ENCODE assay signal across 8 mouse cellular contexts in the genomic region with DNA sequence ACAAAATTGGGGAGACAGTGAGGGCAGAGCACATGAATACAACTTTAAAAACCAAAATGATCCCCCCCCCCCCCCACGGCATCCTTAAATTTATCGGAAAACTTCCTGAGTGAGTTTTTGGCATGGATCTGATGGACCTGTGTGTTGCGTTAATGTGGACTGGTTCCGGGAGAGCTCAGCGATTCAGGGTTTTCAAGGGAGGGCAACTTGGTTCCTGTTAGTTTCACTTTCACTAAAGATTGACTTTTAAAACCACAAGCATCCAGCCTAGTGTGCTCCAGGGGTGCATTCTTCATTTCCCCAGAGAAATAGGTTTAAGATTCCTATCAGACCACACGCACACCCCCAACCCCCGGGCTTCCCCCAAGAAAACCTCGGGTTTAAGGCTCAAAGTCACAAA. TPM values are rescaled to one million over a fixed set of nuclear protein-coding genes. Genes with fewer than 3 reads are reported as not detected.
DNase-seq lines count a peak whose midpoint lies in the region; ATAC-seq and TF ChIP-seq lines count a peak whose summit lies in the region.

No protein-coding gene starts in this region.

- H3K4me3 ChIP-seq in embryonic fibroblast, embryonic 13.5 days (ENCODE audit: insufficient read depth, low read length), result peak overlapping the region; percentile 51
- peak overlapping the region; percentile 89 for H3K4me3 ChIP-seq in lung, adult 2 months (replicated peaks; ENCODE audit: extremely low read depth, low read depth, low read length)

- H3K27ac ChIP-seq in embryonic fibroblast, embryonic 13.5 days (ENCODE audit: insufficient read depth, low read length), result peak overlapping the region; percentile 66

- no peak for TF ChIP-seq POLR2A in embryonic fibroblast, embryonic 13.5 days (IDR thresholded peaks at IDR 0.05; ENCODE audit: low read depth, low read length)
- no peak for TF ChIP-seq POLR2A in lung, adult 2 months (IDR thresholded peaks at IDR 0.05; ENCODE audit: borderline replicate concordance, extremely low read depth, low read depth, low read length)

- H3K4me1 ChIP-seq in embryonic fibroblast, embryonic 13.5 days (ENCODE audit: control insufficient read depth, insufficient read depth, low read length), result no peaks in the 10 kb centered on the region
- H3K4me1 ChIP-seq in lung, adult 2 months (ENCODE audit: control insufficient read depth, insufficient read depth, low read length), result peaks cover 2% of the 10 kb centered on the region; the same call in 1 of the 2 replicates

- WGBS in lung, adult 2 months, result 6% methylated on average over 8 of the region's 8 CpGs

- ATAC-seq in inflammation-experienced regulatory T-cells, adult 6 months, result peak; percentile 77

- DNase-seq in kidney, adult 11 months, result peak; percentile 44
- DNase-seq in kidney, postnatal 10 days, result no peak
- peak; percentile 36 for DNase-seq in lung, adult 2 months
- DNase-seq in splenic B cell, adult 2 months (ENCODE audit: low read depth, low spot score), result peak; percentile 63
- no peak for DNase-seq in urinary bladder, postnatal 25 days (ENCODE audit: low spot score)
- DNase-seq in cerebellum, adult 18-20 months, result no peak

- TF ChIP-seq CTCF in embryonic fibroblast, embryonic 13.5 days (IDR thresholded peaks at IDR 0.05; ENCODE audit: borderline replicate concordance, insufficient read depth, low read length), result no peak
- no peak for TF ChIP-seq CTCF in lung, adult 2 months (IDR thresholded peaks at IDR 0.05; ENCODE audit: insufficient read depth, low read length)

- no peaks in the 10 kb centered on the region for H3K27me3 ChIP-seq in splenic B cell, adult 2 months (ENCODE audit: control insufficient read depth, insufficient read depth, low read length, poor library complexity, severe bottlenecking)

- no peaks in the 10 kb centered on the region for H3K36me3 ChIP-seq in splenic B cell, adult 2 months (ENCODE audit: control insufficient read depth, insufficient read depth, low read length, poor library complexity, severe bottlenecking)

RNA-seq across cellular contexts. Expression of gene Amigo2, which starts 1.2 kb away (rescaled TPM):
- 1.4 and 2.7 TPM in 2 replicates for polyA plus RNA-seq in embryonic fibroblast, embryonic 13.5 days (2011; ENCODE audit: insufficient read length, low read depth, missing spikeins)
- 1 to 10 TPM in 2 of 3 experiments, not detected in 1; 1.2 to 1.5 TPM for polyA plus RNA-seq in inflammation-experienced regulatory T-cells, adult 6 months (2017; shearing (Covaris generic))
- polyA plus RNA-seq in lung, adult 2 months (2012; rRNA removed), result 4.2 and 4.9 TPM in 2 replicates

RNA-seq across cellular contexts. Expression of gene Pced1b, which starts 1.4 kb away (rescaled TPM):
- polyA plus RNA-seq in embryonic fibroblast, embryonic 13.5 days (2011; ENCODE audit: insufficient read length, low read depth, missing spikeins), result 2.9 and 4.9 TPM in 2 replicates
- polyA plus RNA-seq in inflammation-experienced regulatory T-cells, adult 6 months (2017; shearing (Covaris generic)), result 10 to 100 TPM; 53.0 to 66.8 (median 60.2) TPM
- 19.8 and 24.8 TPM in 2 replicates for polyA plus RNA-seq in lung, adult 2 months (2012; rRNA removed)

Comparison
In these comparisons a context has a peak if more than half of its experiments do, and no peak if none do; other contexts are left out.
1. DNase-seq: peak in kidney, adult 11 months (single experiment), lung, adult 2 months (single experiment) and splenic B cell, adult 2 months (single experiment); none in kidney, postnatal 10 days (single experiment), urinary bladder, postnatal 25 days (single experiment) and cerebellum, adult 18-20 months (0 of 2).